Mouse (Mus musculus) urinary bladder, postnatal 36 days (tissue): ENCODE data around the gene Pde2a.

Source experiments
- DNase-seq, 2 experiments: peaks; one replicate each; pipeline ENCODE4 v3.0.0; 2022; ENCODE audit warnings: low spot score in 2 of 2, mixed read lengths in 1 of 2

Gene Pde2a

GRCm38 (mm10) chr7:101472598-101473558 lies 51.4 kb downstream of the Pde2a start:
- no peak for DNase-seq

- DNase-seq = peak; percentile 51 to 65
Measured at GRCm38 (mm10) chr7:101474399-101474811, 52.9 kb downstream of the Pde2a start.

- DNase-seq = no peak
Measured at GRCm38 (mm10) chr7:101476028-101476427, 54.5 kb downstream of the Pde2a start.

- no peak for DNase-seq
Measured at GRCm38 (mm10) chr7:101476493-101476892, 55.0 kb downstream of the Pde2a start.

GRCm38 (mm10) chr7:101477200-101477599 lies 55.7 kb downstream of the Pde2a start:
- DNase-seq = no peak

- no peak for DNase-seq
Measured at GRCm38 (mm10) chr7:101478099-101478498, 56.6 kb downstream of the Pde2a start.

GRCm38 (mm10) chr7:101479841-101480240 lies 58.4 kb downstream of the Pde2a start:
- no peak for DNase-seq

GRCm38 (mm10) chr7:101480671-101481070 lies 59.2 kb downstream of the Pde2a start:
- no peak for DNase-seq

- DNase-seq = no peak
Measured at GRCm38 (mm10) chr7:101481872-101482498, 60.5 kb downstream of the Pde2a start.

- no peak for DNase-seq
Measured at GRCm38 (mm10) chr7:101482499-101483081, 61.1 kb downstream of the Pde2a start.

GRCm38 (mm10) chr7:101483498-101484115 lies 62.1 kb downstream of the Pde2a start:
- no peak for DNase-seq

- DNase-seq = no peak
Measured at GRCm38 (mm10) chr7:101487102-101487501, 65.6 kb downstream of the Pde2a start.

- DNase-seq = no peak
Measured at GRCm38 (mm10) chr7:101490952-101491351, 69.5 kb downstream of the Pde2a start.

- DNase-seq = no peak
Measured at GRCm38 (mm10) chr7:101498385-101498784, 76.9 kb downstream of the Pde2a start.

- no peak for DNase-seq
Measured at GRCm38 (mm10) chr7:101499251-101499650, 77.8 kb downstream of the Pde2a start.

GRCm38 (mm10) chr7:101499701-101500100 lies 78.2 kb downstream of the Pde2a start:
- no peak for DNase-seq

GRCm38 (mm10) chr7:101501236-101501635 lies 79.7 kb downstream of the Pde2a start:
- no peak for DNase-seq

- no peak for DNase-seq
Measured at GRCm38 (mm10) chr7:101501675-101502074, 80.2 kb downstream of the Pde2a start.

- peak; percentile 57 to 67 for DNase-seq
Measured at GRCm38 (mm10) chr7:101503351-101503750, 81.9 kb downstream of the Pde2a start.

GRCm38 (mm10) chr7:101503803-101504202 lies 82.3 kb downstream of the Pde2a start:
- no peak for DNase-seq

GRCm38 (mm10) chr7:101504507-101504906 lies 83.0 kb downstream of the Pde2a start:
- peak; percentile 23 to 33 for DNase-seq

GRCm38 (mm10) chr7:101509212-101509611 lies 87.7 kb downstream of the Pde2a start:
- DNase-seq = no peak
